Mouse (Mus musculus): ENCODE data around the gene Klk1b26. TPM values are rescaled to one million over a fixed set of nuclear protein-coding genes. Genes with fewer than 3 reads are reported as not detected.
"Not testable (repeated sequence)": the region's sequence is repeated elsewhere in the genome, so short reads cannot be mapped to it uniquely, and the experiment has no call there.

Gene Klk1b26
- 0.81 and 1.6 TPM in 2 replicates for polyA plus RNA-seq (2012; rRNA removed)

GRCm38 (mm10) chr7:44011868-44012267 is at the start of gene Klk1b26:
Klk1b26 (plus strand) TSS chr7:44012168.
- DNase-seq (ENCODE audit: low read depth), result not testable (repeated sequence)

- DNase-seq (ENCODE audit: low read depth), result no peak
These were observed 45.5 kb upstream of the Klk1b26 start, which contains the start of gene Klk1b1 for GRCm38 (mm10) chr7:43966451-43966850. Klk1b1 (plus strand) TSS chr7:43966751.

GRCm38 (mm10) chr7:43967058-43967457 is 44.9 kb upstream of the Klk1b26 start:
- no peak for DNase-seq (ENCODE audit: low read depth)

GRCm38 (mm10) chr7:43967612-43968011 is 44.4 kb upstream of the Klk1b26 start:
- no peak for DNase-seq (ENCODE audit: low read depth)

- DNase-seq (ENCODE audit: low read depth), result not testable (repeated sequence)
These were observed 36.2 kb upstream of the Klk1b26 start, which contains the start of gene Klk1b9 for GRCm38 (mm10) chr7:43975761-43976160. Klk1b9 (plus strand) TSS chr7:43976061.

- no peak for DNase-seq (ENCODE audit: low read depth)
These were observed 26.3 kb upstream of the Klk1b26 start for GRCm38 (mm10) chr7:43985657-43986056.

- not testable (repeated sequence) for DNase-seq (ENCODE audit: low read depth)
These were observed 17.1 kb upstream of the Klk1b26 start for GRCm38 (mm10) chr7:43994821-43995220.

GRCm38 (mm10) chr7:43995577-43995976 is 16.4 kb upstream of the Klk1b26 start, which contains the start of gene Klk1b11:
Klk1b11 (plus strand) TSS chr7:43995877.
- not testable (repeated sequence) for DNase-seq (ENCODE audit: low read depth)

- no peak for DNase-seq (ENCODE audit: low read depth)
These were observed 7.1 kb upstream of the Klk1b26 start for GRCm38 (mm10) chr7:44004847-44005246.

- not testable (repeated sequence) for DNase-seq (ENCODE audit: low read depth)
These were observed 2.7 kb downstream of the Klk1b26 start for GRCm38 (mm10) chr7:44014666-44015065.

GRCm38 (mm10) chr7:44015071-44015470 is 3.1 kb downstream of the Klk1b26 start:
- no peak for DNase-seq (ENCODE audit: low read depth)

- DNase-seq (ENCODE audit: low read depth), result not testable (repeated sequence)
These were observed 40.0 kb downstream of the Klk1b26 start, which contains the start of gene Klk1b27 for GRCm38 (mm10) chr7:44051990-44052389. Klk1b27 (plus strand) TSS chr7:44052290.

Other genes with a start within 250 kb of the Klk1b26 start
- not detected in 2 replicates for gene Klk12, start 243.3 kb upstream of the Klk1b26 start, polyA plus RNA-seq (2012; rRNA removed)
- gene Klk11, start 237.6 kb upstream of the Klk1b26 start, polyA plus RNA-seq (2012; rRNA removed), result 0.28 TPM in 1 of 2 replicates, not detected in the other
- 0.67 and 1.1 TPM in 2 replicates for gene Klk10, start 231.1 kb upstream of the Klk1b26 start, polyA plus RNA-seq (2012; rRNA removed)
- gene Klk9, start 220.3 kb upstream of the Klk1b26 start, polyA plus RNA-seq (2012; rRNA removed), result not detected in 2 replicates
- 1.1 and 1.6 TPM in 2 replicates for gene Klk8, start 214.6 kb upstream of the Klk1b26 start, polyA plus RNA-seq (2012; rRNA removed)
- gene Klk7, start 200.9 kb upstream of the Klk1b26 start, polyA plus RNA-seq (2012; rRNA removed), result not detected in 2 replicates
- not detected in 2 replicates for gene Klk6, start 187.7 kb upstream of the Klk1b26 start, polyA plus RNA-seq (2012; rRNA removed)
- gene Klk5, start 170.2 kb upstream of the Klk1b26 start, polyA plus RNA-seq (2012; rRNA removed), result not detected in 2 replicates
- not detected in 2 replicates for gene Klk4, start 131.0 kb upstream of the Klk1b26 start, polyA plus RNA-seq (2012; rRNA removed)
- not detected in 2 replicates for gene Klk15, start 78.4 kb upstream of the Klk1b26 start, polyA plus RNA-seq (2012; rRNA removed)
- 0.57 and 0.96 TPM in 2 replicates for gene Klk1b8, start 61.5 kb upstream of the Klk1b26 start, polyA plus RNA-seq (2012; rRNA removed)
- gene Klk1b1, start 45.4 kb upstream of the Klk1b26 start, polyA plus RNA-seq (2012; rRNA removed), result not detected in 2 replicates
- not detected in 2 replicates for gene Klk1b9, start 36.1 kb upstream of the Klk1b26 start, polyA plus RNA-seq (2012; rRNA removed)
- 0.25 and 0.66 TPM in 2 replicates for gene Klk1b11, start 16.3 kb upstream of the Klk1b26 start, polyA plus RNA-seq (2012; rRNA removed)
- gene Klk1b27, start 40.1 kb downstream of the Klk1b26 start, polyA plus RNA-seq (2012; rRNA removed), result 1.5 and 26.9 TPM in 2 replicates
- 0.23 and 0.51 TPM in 2 replicates for gene Klk1b21, start 90.2 kb downstream of the Klk1b26 start, polyA plus RNA-seq (2012; rRNA removed)
- gene Klk1b22, start 100.5 kb downstream of the Klk1b26 start, polyA plus RNA-seq (2012; rRNA removed), result 16.3 TPM in 1 of 2 replicates, not detected in the other
- not detected in 2 replicates for gene Klk1b16, start 124.6 kb downstream of the Klk1b26 start, polyA plus RNA-seq (2012; rRNA removed)
- 0.51 and 0.88 TPM in 2 replicates for gene Klk1b24, start 176.1 kb downstream of the Klk1b26 start, polyA plus RNA-seq (2012; rRNA removed)
- 0.38 and 0.43 TPM in 2 replicates for gene Klk1b3, start 186.0 kb downstream of the Klk1b26 start, polyA plus RNA-seq (2012; rRNA removed)
- gene Klk1b4, start 195.3 kb downstream of the Klk1b26 start, polyA plus RNA-seq (2012; rRNA removed), result not detected in 2 replicates
- 2.7 and 3.2 TPM in 2 replicates for gene Klk1b5, start 203.8 kb downstream of the Klk1b26 start, polyA plus RNA-seq (2012; rRNA removed)
- gene Klk1, start 213.2 kb downstream of the Klk1b26 start, polyA plus RNA-seq (2012; rRNA removed), result 0.71 and 1.8 TPM in 2 replicates
- gene Gm36864, start 224.0 kb downstream of the Klk1b26 start, polyA plus RNA-seq (2012; rRNA removed), result 0.24 TPM in 1 of 2 replicates, not detected in the other
- 4.4 and 7.6 TPM in 2 replicates for gene 1700028J19Rik, start 234.5 kb downstream of the Klk1b26 start, polyA plus RNA-seq (2012; rRNA removed)
- 107 and 113 TPM in 2 replicates for gene 2410002F23Rik, start 234.6 kb downstream of the Klk1b26 start, polyA plus RNA-seq (2012; rRNA removed)
- gene Acp4, start 245.2 kb downstream of the Klk1b26 start, polyA plus RNA-seq (2012; rRNA removed), result 0.16 TPM in 1 of 2 replicates, not detected in the other
- 16.9 and 20.7 TPM in 2 replicates for gene Gm15517, start 249.3 kb downstream of the Klk1b26 start, polyA plus RNA-seq (2012; rRNA removed)